Mouse (Mus musculus) liver, embryonic 11.5 days (tissue): Measurements from ENCODE around the gene Gbp3. TPM values are rescaled to one million over a fixed set of nuclear protein-coding genes. Genes with fewer than 3 reads are reported as not detected.
"Not testable (repeated sequence)": the region's sequence is repeated elsewhere in the genome, so short reads cannot be mapped to it uniquely, and the experiment has no call there.

Source experiments
- ATAC-seq: fragments of 200-750 bp; cut with Nextera tagmentation; replicated peaks from 2 replicates; pipeline ENCODE4 v1.8.0; 2017; ENCODE audit warnings: moderate number of reproducible peaks, mild to moderate bottlenecking, moderate TSS enrichment, moderate library complexity; ENCODE audit not compliant: low FRiP score
- DNase-seq: peaks from one replicate; pipeline ENCODE4 v3.0.0-alpha.2; 2017; ENCODE audit warnings: low spot score
- H3K27ac ChIP-seq: fragments of 300-500 bp; sonication (generic); 2 replicates; pipeline ENCODE4 v1.5.1; 2014; ENCODE audit warnings: mild to moderate bottlenecking, low read depth, low read length, control low read depth
- H3K27me3 ChIP-seq: fragments of 300-500 bp; sonication (generic); replicated peaks from 2 replicates; pipeline ENCODE4 v1.6.1; 2014; ENCODE audit warnings: low read length, mixed read lengths; ENCODE audit not compliant: control insufficient read depth, insufficient read depth
- H3K36me3 ChIP-seq: fragments of 300-500 bp; sonication (generic); 2 replicates; pipeline ENCODE4 v1.6.1; 2014; ENCODE audit warnings: mild to moderate bottlenecking, low read length, moderate library complexity, mixed read lengths; ENCODE audit not compliant: control insufficient read depth, insufficient read depth
- H3K4me1 ChIP-seq: fragments of 300-500 bp; sonication (generic); replicated peaks from 2 replicates; pipeline ENCODE4 v1.6.1; 2014; ENCODE audit warnings: low read length, mixed read lengths; ENCODE audit not compliant: control insufficient read depth, insufficient read depth
- H3K4me2 ChIP-seq: fragments of 300-500 bp; sonication (generic); 2 replicates; pipeline ENCODE4 v1.6.1; 2014; ENCODE audit warnings: mild to moderate bottlenecking, control low read depth, moderate library complexity
- H3K4me3 ChIP-seq: fragments of 300-500 bp; sonication (generic); 2 replicates; pipeline ENCODE4 v1.5.1; 2014; ENCODE audit warnings: low read depth, low read length, control low read depth
- H3K9ac ChIP-seq: fragments of 300-500 bp; sonication (generic); 2 replicates; pipeline ENCODE4 v1.6.1; 2014; ENCODE audit warnings: low read depth, low read length, control low read depth
- H3K9me3 ChIP-seq: fragments of 300-500 bp; sonication (generic); 2 replicates; pipeline ENCODE4 v1.6.1; 2016; ENCODE audit warnings: low read length, inconsistent platforms, mixed read lengths; ENCODE audit not compliant: control insufficient read depth
- WGBS: fragments of 180-500 bp; shearing (Covaris S2); extraction: QIAGEN DNeasy Blood & Tissue Kit; methylation state at CpG from one replicate; pipeline ENCODE4 v1.1.7; 2014; 5-methylcytosine and 5-hydroxymethylcytosine counted together
- polyA plus RNA-seq: library from polyadenylated mRNA; unstranded; fragments of >200 nt; fragmentation: Nextera tagmentation; extraction: Ambion mirVana; gene quantifications from 2 replicates; pipeline ENCODE4 v1.2.1, GENCODE M21; 2014

Gene Gbp3
- polyA plus RNA-seq, 1 experiment from 2014 or later = 0.58 TPM

GRCm38 (mm10) chr3:142542776-142543175 lies 17.1 kb upstream of the Gbp3 start:
- not testable (repeated sequence) for H3K9ac ChIP-seq, H3K9me3 ChIP-seq, H3K36me3 ChIP-seq, H3K4me1 ChIP-seq, H3K4me3 ChIP-seq, DNase-seq, H3K27ac ChIP-seq, ATAC-seq, H3K4me2 ChIP-seq, H3K27me3 ChIP-seq
- WGBS = 87% methylated on average over 12 of the region's 12 CpGs

- no peak overlapping the region for H3K9ac ChIP-seq
- 81% methylated on average over 3 of the region's 3 CpGs for WGBS
Measured at GRCm38 (mm10) chr3:142546690-142547089, 13.1 kb upstream of the Gbp3 start.

DNA sequence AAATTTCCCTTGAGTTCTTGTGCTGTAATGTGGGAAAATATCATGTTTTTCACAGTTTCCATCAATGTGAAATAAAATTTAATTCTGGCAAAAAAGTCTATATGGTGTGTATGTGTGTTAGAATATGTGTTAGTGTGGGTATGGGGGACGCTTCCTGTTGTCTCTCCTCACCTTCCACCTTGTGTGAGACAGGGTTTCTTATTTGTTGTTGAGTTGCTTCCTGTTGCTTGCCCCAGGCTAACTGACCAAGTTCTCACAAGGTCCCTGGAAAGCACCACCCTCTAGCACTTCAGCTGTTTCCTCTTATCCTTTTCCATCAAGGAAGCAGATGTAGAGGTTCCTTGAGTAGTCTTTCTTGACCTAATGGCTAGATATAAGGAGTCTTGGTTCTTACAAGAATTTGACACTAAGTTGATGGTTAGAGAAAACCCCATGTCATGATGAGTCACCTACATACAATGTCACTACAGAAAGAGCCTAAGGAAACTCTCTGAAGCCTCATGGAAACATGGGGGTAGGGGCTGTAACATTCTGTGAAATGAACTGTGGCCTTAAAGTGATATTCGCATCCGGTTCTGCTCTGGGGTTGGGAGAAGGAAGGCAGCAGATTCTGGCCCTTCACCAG lies 9.7 kb upstream of the Gbp3 start:
- no peaks in the 10 kb centered on the region for H3K4me1 ChIP-seq
- DNase-seq (no peak), ATAC-seq (no peak)
- H3K4me3 ChIP-seq = no peak overlapping the region
- no peak overlapping the region for H3K4me2 ChIP-seq
- H3K9ac ChIP-seq = no peak overlapping the region
- 75% methylated on average over 3 of the region's 3 CpGs for WGBS
- no peaks in the 10 kb centered on the region for H3K27me3 ChIP-seq
- H3K9me3 ChIP-seq = no peaks in the 10 kb centered on the region
- H3K27ac ChIP-seq = no peak overlapping the region
- no peaks in the 10 kb centered on the region for H3K36me3 ChIP-seq

More at GRCm38 (mm10) chr3:142546690-142547089, 13.1 kb upstream of the Gbp3 start:
- ATAC-seq (no peak), DNase-seq (no peak)
- Histone ChIP-seq H3K4me2 (no peak overlapping the region), H3K27ac (no peak overlapping the region), H3K9me3 (no peaks in the 10 kb centered on the region), H3K4me1 (no peaks in the 10 kb centered on the region), H3K36me3 (no peaks in the 10 kb centered on the region), H3K27me3 (no peaks in the 10 kb centered on the region), H3K4me3 (no peak overlapping the region)

GRCm38 (mm10) chr3:142554601-142555000 lies 5.2 kb upstream of the Gbp3 start:
- H3K27me3 ChIP-seq = no peaks in the 10 kb centered on the region
- no peak for ATAC-seq
- H3K9me3 ChIP-seq = no peaks in the 10 kb centered on the region
- no peak overlapping the region for H3K9ac ChIP-seq
- H3K4me1 ChIP-seq = no peaks in the 10 kb centered on the region
- H3K4me3 ChIP-seq = no peak overlapping the region
- no peak overlapping the region for H3K4me2 ChIP-seq
- DNase-seq = no peak
- H3K27ac ChIP-seq = no peak overlapping the region
- H3K36me3 ChIP-seq = no peaks in the 10 kb centered on the region
- 67% methylated on average over 1 of the region's 1 CpGs for WGBS

DNA sequence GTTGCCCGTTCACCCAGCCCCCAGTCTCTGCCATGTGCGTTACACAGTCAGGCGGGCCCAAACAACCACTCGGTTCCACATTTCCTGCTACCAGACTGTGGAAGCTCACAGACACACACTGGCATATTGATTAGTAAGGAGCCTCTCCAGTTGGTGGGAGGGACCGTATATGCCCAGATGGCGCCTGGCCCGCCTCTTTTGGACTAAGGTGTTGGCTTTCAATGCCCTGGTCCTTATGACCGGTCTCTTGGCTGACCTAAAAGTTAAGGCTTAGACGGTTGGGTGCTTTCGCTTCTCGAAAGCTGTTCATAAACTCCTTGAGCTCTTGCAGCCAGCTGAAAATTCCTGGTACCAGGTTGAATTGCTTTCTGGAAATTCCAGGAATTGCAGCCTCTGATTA lies 4.2 kb upstream of the Gbp3 start:
- 85% methylated on average over 11 of the region's 11 CpGs for WGBS

GRCm38 (mm10) chr3:142560296-142560948 lies 596 bp downstream of the Gbp3 start:
- peak; percentile 80 for ATAC-seq
- peak overlapping the region; percentile 38 for H3K4me3 ChIP-seq
- DNase-seq = peak; percentile 77
- H3K4me1 ChIP-seq = no peaks in the 10 kb centered on the region
- WGBS = 6% methylated on average over 12 of the region's 12 CpGs
- H3K36me3 ChIP-seq = no peaks in the 10 kb centered on the region
- no peaks in the 10 kb centered on the region for H3K27me3 ChIP-seq
- H3K9ac ChIP-seq = no peak overlapping the region; the same call in 1 of the 2 replicates
- H3K4me2 ChIP-seq = peak overlapping the region; percentile 54
- no peak overlapping the region for H3K27ac ChIP-seq
- no peaks in the 10 kb centered on the region for H3K9me3 ChIP-seq

More for the DNA sequence above, 4.2 kb upstream of the Gbp3 start:
- H3K4me3 ChIP-seq = no peak overlapping the region
- H3K9ac ChIP-seq = no peak overlapping the region
- ATAC-seq (peak; percentile 18; the same call in 1 of the 2 replicates), DNase-seq (no peak)
- H3K36me3 ChIP-seq = no peaks in the 10 kb centered on the region
- H3K9me3 ChIP-seq = no peaks in the 10 kb centered on the region
- H3K4me2 ChIP-seq = no peak overlapping the region
- no peaks in the 10 kb centered on the region for H3K27me3 ChIP-seq
- H3K4me1 ChIP-seq = no peaks in the 10 kb centered on the region
- no peak overlapping the region for H3K27ac ChIP-seq

DNA sequence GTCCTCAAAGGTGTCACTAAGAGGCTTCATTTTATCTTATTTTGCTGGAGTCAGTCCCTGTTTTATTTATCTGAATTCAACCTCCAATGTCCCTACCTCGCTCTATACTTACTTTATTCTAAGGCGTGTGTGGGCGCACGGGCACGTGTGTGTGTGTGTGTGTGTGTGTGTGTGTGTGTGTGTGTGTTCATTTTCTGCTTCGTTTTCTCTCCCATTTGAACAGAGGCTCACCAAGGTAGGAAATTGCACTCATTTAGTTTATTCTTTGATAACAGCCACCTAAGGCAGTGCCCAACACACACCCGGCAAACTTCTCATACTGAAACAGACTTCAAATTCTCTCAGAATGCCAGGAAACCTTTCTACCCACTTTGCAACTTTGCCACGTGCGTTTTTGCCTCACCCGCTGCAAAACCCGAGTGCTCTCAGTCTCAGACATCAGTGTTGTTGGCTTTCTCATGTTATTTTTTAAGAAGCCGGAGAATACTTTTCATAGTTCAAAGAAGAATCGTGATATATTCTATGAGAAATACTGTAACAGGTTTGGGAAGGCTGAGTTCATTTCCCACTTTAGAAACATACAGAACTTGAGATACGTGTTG lies 1.3 kb downstream of the Gbp3 start:
- no peak for DNase-seq
- H3K4me2 ChIP-seq = no peak overlapping the region
- WGBS = 84% methylated on average over 14 of the region's 14 CpGs

GRCm38 (mm10) chr3:142561666-142562065 lies 1.8 kb downstream of the Gbp3 start:
- WGBS = 74% methylated on average over 7 of the region's 7 CpGs
- ATAC-seq = no peak
- H3K4me1 ChIP-seq = no peaks in the 10 kb centered on the region
- no peak overlapping the region for H3K4me3 ChIP-seq
- H3K27me3 ChIP-seq = no peaks in the 10 kb centered on the region
- H3K36me3 ChIP-seq = no peaks in the 10 kb centered on the region
- no peaks in the 10 kb centered on the region for H3K9me3 ChIP-seq
- DNase-seq = no peak
- no peak overlapping the region for H3K9ac ChIP-seq
- H3K4me2 ChIP-seq = no peak overlapping the region
- H3K27ac ChIP-seq = no peak overlapping the region

More for the DNA sequence above, 1.3 kb downstream of the Gbp3 start:
- Histone ChIP-seq H3K4me3 (no peak overlapping the region), H3K9me3 (no peaks in the 10 kb centered on the region), H3K4me1 (no peaks in the 10 kb centered on the region), H3K9ac (no peak overlapping the region), H3K27me3 (no peaks in the 10 kb centered on the region), H3K36me3 (no peaks in the 10 kb centered on the region), H3K27ac (no peak overlapping the region)
- no peak; the same call in 1 of the 2 replicates for ATAC-seq
